Comparison of ENCODE assay signal across 8 mouse cellular contexts in the genomic region with DNA sequence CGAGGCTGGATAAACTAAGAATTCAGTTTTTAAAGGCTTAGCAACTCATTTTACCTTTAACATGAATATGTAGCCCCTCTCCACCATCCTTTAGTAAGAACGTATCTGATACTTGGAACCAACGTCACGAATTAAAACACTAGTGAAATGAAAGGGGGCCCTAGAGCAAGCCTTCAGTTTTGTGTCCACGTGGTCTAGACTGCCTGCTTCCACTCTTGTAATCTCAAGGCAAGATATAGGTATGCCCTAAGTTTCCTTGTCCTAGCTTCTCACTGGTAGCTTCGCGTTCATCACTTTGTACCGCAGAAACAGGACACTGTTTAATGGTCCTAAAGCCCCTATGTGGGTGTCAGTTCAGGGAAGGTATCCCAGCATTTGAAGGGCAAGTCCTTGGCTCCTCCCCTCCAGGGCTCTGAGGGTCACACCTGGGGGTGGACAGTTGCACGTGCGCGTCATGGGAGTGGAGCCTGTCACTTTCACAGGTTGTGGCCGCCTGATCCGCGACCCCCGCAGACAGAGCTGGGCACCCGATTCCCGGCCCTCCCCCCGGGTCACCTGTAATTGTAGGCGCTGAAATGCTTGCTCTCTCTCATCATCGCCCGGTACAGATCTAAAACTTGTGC. TPM values are rescaled to one million over a fixed set of nuclear protein-coding genes. Genes with fewer than 3 reads are reported as not detected.
DNase-seq lines count a peak whose midpoint lies in the region; ATAC-seq and TF ChIP-seq lines count a peak whose summit lies in the region.

No protein-coding gene starts in this region.

- no peaks in the 10 kb centered on the region for H3K27me3 ChIP-seq in C2C12 (ENCODE audit: control insufficient read depth, insufficient read depth, insufficient read length)
- no peaks in the 10 kb centered on the region for H3K27me3 ChIP-seq in heart, embryonic 15.5 days
- no peaks in the 10 kb centered on the region for H3K27me3 ChIP-seq in liver, postnatal 0 days (ENCODE audit: insufficient read depth, low read length)
- H3K27me3 ChIP-seq in neural tube, embryonic 15.5 days (replicated peaks): no peaks in the 10 kb centered on the region

- TF ChIP-seq CTCF in C2C12 (IDR thresholded peaks at IDR 0.05; ENCODE audit: control insufficient read depth, insufficient read depth, insufficient read length): no peak
- no peak for TF ChIP-seq CTCF in bone marrow macrophage, adult 2 months (IDR thresholded peaks at IDR 0.05; ENCODE audit: low read depth, low read length)
- no peak for TF ChIP-seq CTCF in liver, postnatal 0 days (IDR thresholded peaks at IDR 0.05; ENCODE audit: low read depth)

- H3K4me2 ChIP-seq in heart, embryonic 15.5 days: peak overlapping the region; percentile 90
- peak overlapping the region; percentile 95 for H3K4me2 ChIP-seq in liver, postnatal 0 days (ENCODE audit: low read depth, low read length)
- peak overlapping the region; percentile 89 for H3K4me2 ChIP-seq in neural tube, embryonic 15.5 days

- H3K4me3 ChIP-seq in C2C12 (ENCODE audit: insufficient read depth, poor library complexity, severe bottlenecking): peak overlapping the region; percentile 67
- H3K4me3 ChIP-seq in bone marrow macrophage, adult 2 months (ENCODE audit: insufficient read depth, low read length): peak overlapping the region; percentile 70
- H3K4me3 ChIP-seq in heart, embryonic 15.5 days: peak overlapping the region; percentile 72
- peak overlapping the region; percentile 75 for H3K4me3 ChIP-seq in liver, postnatal 0 days (ENCODE audit: low read depth, low read length)
- peak overlapping the region; percentile 83 for H3K4me3 ChIP-seq in neural tube, embryonic 15.5 days (replicated peaks)

- WGBS in heart, embryonic 15.5 days: 7% methylated on average over 21 of the region's 21 CpGs
- WGBS in liver, postnatal 0 days (ENCODE audit: insufficient replicate concordance): 6% methylated on average over 21 of the region's 21 CpGs
- WGBS in neural tube, embryonic 15.5 days: 8% methylated on average over 21 of the region's 21 CpGs

- peaks cover 16% of the 10 kb centered on the region for H3K4me1 ChIP-seq in bone marrow macrophage, adult 2 months (ENCODE audit: control insufficient read depth, insufficient read depth, low read length)
- H3K4me1 ChIP-seq in heart, embryonic 15.5 days (replicated peaks): peaks cover 20% of the 10 kb centered on the region
- H3K4me1 ChIP-seq in liver, postnatal 0 days (ENCODE audit: insufficient read depth): peaks cover 10% of the 10 kb centered on the region
- H3K4me1 ChIP-seq in neural tube, embryonic 15.5 days: peaks cover 23% of the 10 kb centered on the region

- no peak for TF ChIP-seq EP300 in liver, postnatal 0 days (IDR thresholded peaks at IDR 0.05; ENCODE audit: low read depth)

- peak; percentile 51 to 70 for DNase-seq in kidney, postnatal 36 days
- DNase-seq in liver, postnatal 0 days: peak; percentile 68
- DNase-seq in thymus, adult 18-20 months: peak; percentile 34 to 41

- peaks cover 42% of the 10 kb centered on the region for H3K79me2 ChIP-seq in C2C12 (ENCODE audit: control insufficient read depth, insufficient read depth)

- peak; percentile 60 for ATAC-seq in erythroblast, adult 5-6 weeks (replicated peaks; ENCODE audit: low FRiP score, poor library complexity, severe bottlenecking)
- ATAC-seq in heart, embryonic 15.5 days (replicated peaks; ENCODE audit: insufficient number of reproducible peaks, insufficient read depth, low FRiP score, low read depth): 0 out of 2 replicates have a peak, but pooled peaks have one; percentile 16
- ATAC-seq in liver, postnatal 0 days: peak; percentile 11; the same call in 1 of the 2 replicates
- ATAC-seq in neural tube, embryonic 15.5 days (ENCODE audit: low FRiP score): peak; percentile 40

- peak overlapping the region; percentile 73 for H3K9ac ChIP-seq in heart, embryonic 15.5 days
- peak overlapping the region; percentile 69 for H3K9ac ChIP-seq in liver, postnatal 0 days (replicated peaks)
- H3K9ac ChIP-seq in neural tube, embryonic 15.5 days (replicated peaks): peak overlapping the region; percentile 80

- H3K27ac ChIP-seq in bone marrow macrophage, adult 2 months (ENCODE audit: insufficient read depth, low read depth, low read length): peak overlapping the region; percentile 94
- H3K27ac ChIP-seq in heart, embryonic 15.5 days: peak overlapping the region; percentile 99
- peak overlapping the region; percentile 99 for H3K27ac ChIP-seq in liver, postnatal 0 days (ENCODE audit: low read depth)
- peak overlapping the region; percentile 98 for H3K27ac ChIP-seq in neural tube, embryonic 15.5 days (replicated peaks)

- H3K79me3 ChIP-seq in C2C12 (ENCODE audit: low read depth): peaks cover 16% of the 10 kb centered on the region

- H3K9me3 ChIP-seq in heart, embryonic 15.5 days (replicated peaks): no peaks in the 10 kb centered on the region
- no peaks in the 10 kb centered on the region for H3K9me3 ChIP-seq in liver, postnatal 0 days (ENCODE audit: low read length)
- no peaks in the 10 kb centered on the region for H3K9me3 ChIP-seq in neural tube, embryonic 15.5 days (replicated peaks)

- no peak for TF ChIP-seq POLR2A in bone marrow macrophage, adult 2 months (IDR thresholded peaks at IDR 0.05; ENCODE audit: borderline replicate concordance, low read depth, low read length)

- H3K36me3 ChIP-seq in C2C12 (ENCODE audit: control insufficient read depth, insufficient read depth): no peaks in the 10 kb centered on the region
- H3K36me3 ChIP-seq in heart, embryonic 15.5 days: no peaks in the 10 kb centered on the region
- no peaks in the 10 kb centered on the region for H3K36me3 ChIP-seq in liver, postnatal 0 days (replicated peaks; ENCODE audit: insufficient read depth, low read length)
- H3K36me3 ChIP-seq in neural tube, embryonic 15.5 days: no peaks in the 10 kb centered on the region

- H3ac ChIP-seq in C2C12 (ENCODE audit: control insufficient read depth, insufficient read length, low read depth): peak overlapping the region; percentile 87

TF ChIP-seq in C2C12, 6 proteins besides CTCF, POLR2A, EP300 and RAD21:
- TF ChIP-seq FOSL1 (IDR thresholded peaks at IDR 0.05; ENCODE audit: insufficient read depth, low read length, poor library complexity, severe bottlenecking): no peak
- no peak for TF ChIP-seq MAX (IDR thresholded peaks at IDR 0.05)
- TF ChIP-seq MYOD1 (IDR thresholded peaks at IDR 0.05; ENCODE audit: control insufficient read depth, insufficient read length, low read depth): no peak
- peak; percentile 27 for TF ChIP-seq USF1 (IDR thresholded peaks at IDR 0.05; ENCODE audit: low read depth)
- no peak for TF ChIP-seq MYOG (IDR thresholded peaks at IDR 0.05; ENCODE audit: control insufficient read depth, extremely low read depth, insufficient read length)
- TF ChIP-seq CEBPB (IDR thresholded peaks at IDR 0.05; ENCODE audit: low read depth): no peak
TF ChIP-seq in C2C12: peak in this region for 1.

RNA-seq across cellular contexts. Expression of a gene that starts 0.6 kb away (rescaled TPM):
- polyA plus RNA-seq in C2C12 (2012; fragmentation: generic; extraction: Trizol): 25.9 TPM
- polyA plus RNA-seq in bone marrow macrophage, adult 2 months (2012; ENCODE audit: insufficient read depth, insufficient read length, missing spikeins): 26.8 and 28.6 TPM in 2 replicates
- total RNA-seq in erythroblast, adult 5-6 weeks (2015; ENCODE audit: low replicate concordance): 42.0 and 45.2 TPM in 2 replicates
- 51.2 and 82.0 TPM in 2 replicates for total RNA-seq in erythroblast, adult 5-6 weeks (2017; ENCODE audit: low replicate concordance)
- 57.1 and 59.1 TPM in 2 replicates for polyA plus RNA-seq in heart, embryonic 15.5 days (2015; fragmentation: Nextera tagmentation; extraction: Ambion mirVana)
- 37.9 and 39.3 TPM in 2 replicates for polyA plus RNA-seq in liver, postnatal 0 days (2015; fragmentation: Nextera tagmentation; extraction: Ambion mirVana)
- polyA plus RNA-seq in neural tube, embryonic 15.5 days (2015; fragmentation: Nextera tagmentation; extraction: Ambion mirVana): 24.6 and 33.3 TPM in 2 replicates

RNA-seq across cellular contexts. Expression of a gene that starts 0.7 kb away (rescaled TPM):
- 9.3 TPM for polyA plus RNA-seq in C2C12 (2012; fragmentation: generic; extraction: Trizol)
- 8.6 and 9.8 TPM in 2 replicates for polyA plus RNA-seq in bone marrow macrophage, adult 2 months (2012; ENCODE audit: insufficient read depth, insufficient read length, missing spikeins)
- total RNA-seq in erythroblast, adult 5-6 weeks (2015; ENCODE audit: low replicate concordance): 3.8 and 9.6 TPM in 2 replicates
- 7.2 and 8.5 TPM in 2 replicates for total RNA-seq in erythroblast, adult 5-6 weeks (2017; ENCODE audit: low replicate concordance)
- 22.7 and 26.2 TPM in 2 replicates for polyA plus RNA-seq in heart, embryonic 15.5 days (2015; fragmentation: Nextera tagmentation; extraction: Ambion mirVana)
- 18.7 and 19.3 TPM in 2 replicates for polyA plus RNA-seq in liver, postnatal 0 days (2015; fragmentation: Nextera tagmentation; extraction: Ambion mirVana)
- polyA plus RNA-seq in neural tube, embryonic 15.5 days (2015; fragmentation: Nextera tagmentation; extraction: Ambion mirVana): 35.7 and 41.8 TPM in 2 replicates

Comparison
In these comparisons a context has a peak if more than half of its experiments do, and no peak if none do; other contexts are left out.
1. Peak in every context shown above with its lines: DNase-seq, ATAC-seq, H3K4me3 ChIP-seq and H3K27ac ChIP-seq.